Comparison of ENCODE assay signal across 8 mouse cellular contexts in the genomic region with DNA sequence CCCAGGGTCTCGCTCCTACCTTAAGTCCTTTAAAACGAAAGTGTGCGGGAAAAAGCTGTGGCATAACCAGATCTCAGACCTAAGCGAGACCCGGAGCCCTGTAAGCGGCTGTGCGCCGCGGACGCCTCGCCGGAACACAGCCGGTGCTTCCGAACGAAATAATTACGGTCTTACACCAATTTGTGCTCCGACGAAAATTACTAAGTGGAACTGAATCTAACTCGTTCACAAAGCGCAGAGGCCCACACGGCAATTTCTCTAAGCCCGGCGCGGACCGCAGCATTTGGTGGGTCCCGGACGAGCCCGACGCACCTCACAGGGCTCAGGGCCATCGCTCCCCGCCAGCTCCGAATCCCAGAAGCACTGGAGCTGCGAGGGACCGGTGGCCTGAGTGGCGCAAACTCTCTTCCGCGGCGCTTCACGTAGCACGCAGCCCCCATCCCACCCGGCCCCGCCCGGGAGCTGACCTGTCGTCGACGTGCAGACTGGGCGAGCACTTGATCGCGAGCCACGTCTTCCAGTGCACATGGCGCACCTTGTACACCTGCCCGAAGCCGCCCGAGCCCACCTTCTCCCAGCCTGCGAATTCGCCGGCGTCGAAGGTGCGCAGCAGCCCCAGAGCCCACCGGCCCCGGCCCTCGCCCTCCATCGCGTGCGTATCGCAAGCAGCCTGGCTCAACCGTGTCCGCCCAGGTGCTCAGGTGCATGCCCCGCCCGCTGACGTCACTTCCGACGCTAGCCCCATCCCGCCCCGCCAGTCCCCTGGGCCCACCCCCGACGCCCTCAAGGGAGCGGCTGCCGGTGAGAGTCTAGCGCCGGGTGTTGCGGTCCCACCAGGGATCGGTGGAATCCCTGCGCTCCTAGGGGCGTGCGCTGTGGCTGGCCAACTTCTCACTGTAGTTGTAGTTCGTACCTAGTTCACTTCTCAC. TPM values are rescaled to one million over a fixed set of nuclear protein-coding genes. Genes with fewer than 3 reads are reported as not detected.
DNase-seq lines count a peak whose midpoint lies in the region; ATAC-seq and TF ChIP-seq lines count a peak whose summit lies in the region.

Ripk4 (minus strand) TSS at position 727 of the 929 bp plus-strand sequence.

- no peaks in the 10 kb centered on the region for H3K36me3 ChIP-seq in liver, embryonic 13.5 days
- H3K36me3 ChIP-seq in neural tube, embryonic 12.5 days: no peaks in the 10 kb centered on the region

- TF ChIP-seq CTCF in left cerebral cortex, adult 2 months (IDR thresholded peaks at IDR 0.05): no peak
- no peak for TF ChIP-seq CTCF in embryonic fibroblast, embryonic 13.5 days (IDR thresholded peaks at IDR 0.05; ENCODE audit: borderline replicate concordance, insufficient read depth, low read length)

- ATAC-seq in inflammation-experienced regulatory T-cells, adult 6 months: peak; percentile 77
- ATAC-seq in liver, embryonic 13.5 days (ENCODE audit: low read depth): peak; percentile 73
- peak; percentile 70 for ATAC-seq in neural tube, embryonic 12.5 days (ENCODE audit: low FRiP score, low read depth)

- WGBS in liver, embryonic 13.5 days (ENCODE audit: insufficient replicate concordance): 2% methylated on average over 88 of the region's 88 CpGs
- 1% methylated on average over 88 of the region's 88 CpGs for WGBS in neural tube, embryonic 12.5 days

- H3K27ac ChIP-seq in left cerebral cortex, adult 2 months: no peak within 1 kb of the TSS
- H3K27ac ChIP-seq in embryonic fibroblast, embryonic 13.5 days (ENCODE audit: insufficient read depth, low read length): no peak within 1 kb of the TSS
- no peak within 1 kb of the TSS for H3K27ac ChIP-seq in liver, embryonic 13.5 days
- H3K27ac ChIP-seq in neural tube, embryonic 12.5 days: no peak within 1 kb of the TSS

- H3K4me1 ChIP-seq in embryonic fibroblast, embryonic 13.5 days (ENCODE audit: control insufficient read depth, insufficient read depth, low read length): no peaks in the 10 kb centered on the region
- peaks cover 11% of the 10 kb centered on the region; the same call in 1 of the 2 replicates for H3K4me1 ChIP-seq in liver, embryonic 13.5 days (replicated peaks)
- H3K4me1 ChIP-seq in neural tube, embryonic 12.5 days: peaks cover 6% of the 10 kb centered on the region

- H3K9me3 ChIP-seq in liver, embryonic 13.5 days (replicated peaks): no peaks in the 10 kb centered on the region
- no peaks in the 10 kb centered on the region for H3K9me3 ChIP-seq in neural tube, embryonic 12.5 days

- TF ChIP-seq POLR2A in embryonic fibroblast, embryonic 13.5 days (IDR thresholded peaks at IDR 0.05; ENCODE audit: low read depth, low read length): no peak

- peak within 1 kb of the TSS; percentile 50 for H3K4me2 ChIP-seq in liver, embryonic 13.5 days
- peak within 1 kb of the TSS; percentile 72 for H3K4me2 ChIP-seq in neural tube, embryonic 12.5 days (replicated peaks)

- peak in 1 of 2 experiments; percentile 10 for DNase-seq in left cerebral cortex, adult 2 months (ENCODE audit: extremely low spot score in 1 of 2, low spot score in 2 of 2)
- DNase-seq in left cerebral cortex, adult 11 months (ENCODE audit: low spot score): no peak
- no peak for DNase-seq in liver, embryonic 13.5 days
- DNase-seq in urinary bladder, postnatal 36 days (ENCODE audit: low spot score in 2 of 2): peak; percentile 68 to 75
- no peak for DNase-seq in cerebellum, adult 11-12 months

- peaks cover 65% of the 10 kb centered on the region for H3K27me3 ChIP-seq in liver, embryonic 13.5 days
- H3K27me3 ChIP-seq in neural tube, embryonic 12.5 days (replicated peaks): peaks cover 62% of the 10 kb centered on the region

- H3K4me3 ChIP-seq in left cerebral cortex, adult 2 months: peak within 1 kb of the TSS; percentile 17
- peak within 1 kb of the TSS; percentile 28 for H3K4me3 ChIP-seq in embryonic fibroblast, embryonic 13.5 days (ENCODE audit: insufficient read depth, low read length)
- H3K4me3 ChIP-seq in liver, embryonic 13.5 days (replicated peaks): peak within 1 kb of the TSS; percentile 52
- peak within 1 kb of the TSS; percentile 40 for H3K4me3 ChIP-seq in neural tube, embryonic 12.5 days

- H3K9ac ChIP-seq in liver, embryonic 13.5 days: peak within 1 kb of the TSS; percentile 54
- H3K9ac ChIP-seq in neural tube, embryonic 12.5 days: peak within 1 kb of the TSS; percentile 27; the same call in 1 of the 2 replicates

- intact Hi-C loops in left cerebral cortex, adult 2 months (cut with DNase I): no loop called here

RNA-seq across cellular contexts. Expression of gene Ripk4, which starts in this region (rescaled TPM):
- total RNA-seq in left cerebral cortex, adult 2 months (2021): under 1 TPM; 0.16 to 0.47 TPM
- 0.32 TPM in 1 of 2 replicates, not detected in the other for polyA plus RNA-seq in embryonic fibroblast, embryonic 13.5 days (2011; ENCODE audit: insufficient read length, low read depth, missing spikeins)
- under 1 TPM in 2 of 3 experiments, not detected in 1; 0.10 to 0.50 TPM for polyA plus RNA-seq in inflammation-experienced regulatory T-cells, adult 6 months (2017; shearing (Covaris generic))
- 2.3 and 2.7 TPM in 2 replicates for polyA plus RNA-seq in liver, embryonic 13.5 days (2015; fragmentation: Nextera tagmentation; extraction: Ambion mirVana)
- polyA plus RNA-seq in neural tube, embryonic 12.5 days (2016; fragmentation: Nextera tagmentation; extraction: Ambion mirVana): 0.80 and 1.4 TPM in 2 replicates

Comparison
In these comparisons a context has a peak if more than half of its experiments do, and no peak if none do; other contexts are left out.
1. Peak in ATAC-seq in inflammation-experienced regulatory T-cells, adult 6 months; RNA of the gene not detected or under 1 TPM.
2. DNase-seq: peak in urinary bladder, postnatal 36 days (2 of 2); none in left cerebral cortex, adult 11 months (single experiment), liver, embryonic 13.5 days (single experiment) and cerebellum, adult 11-12 months (single experiment).
3. Peak in every context shown above with its lines, with median percentiles within 50 percentile points of each other: H3K4me3 ChIP-seq and ATAC-seq.